Mouse (Mus musculus) kidney, postnatal 25 days (tissue): Measurements from ENCODE around the gene Tmem81.
A peak's percentile ranks its signal among the peaks of the same experiment; 100 is the strongest.
"Not testable (repeated sequence)": the region's sequence is repeated elsewhere in the genome, so short reads cannot be mapped to it uniquely, and the experiment has no call there.

Experiments used
- DNase-seq, 2 experiments: peaks; one replicate each; pipeline ENCODE4 v3.0.0; 2021; ENCODE audit warnings: mixed read lengths in 2 of 2

The Tmem81 gene

DNA sequence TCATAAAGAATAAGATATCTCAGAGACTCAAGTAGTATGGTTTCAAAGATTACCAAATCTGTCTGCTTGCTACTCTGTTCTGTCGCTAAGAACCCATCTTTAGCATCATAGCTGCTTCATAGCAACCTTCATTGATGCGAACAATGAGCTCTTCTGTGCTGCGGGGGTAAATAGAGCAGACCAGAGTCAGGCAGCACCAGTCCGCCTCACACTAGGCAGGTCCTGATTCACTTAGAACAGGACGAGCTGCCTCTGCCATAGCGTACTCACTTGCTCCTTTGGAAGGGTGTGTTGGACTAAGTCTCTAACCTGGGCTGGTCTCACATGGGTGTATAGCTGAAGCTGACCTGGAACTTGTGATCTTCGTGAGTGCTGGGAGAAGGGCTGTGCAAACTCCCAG, at the start of gene Tmem81:
TSS of gene Tmem81 (plus strand) at position 173 of the 400 bp plus-strand sequence.
- DNase-seq, result no peak

DNA sequence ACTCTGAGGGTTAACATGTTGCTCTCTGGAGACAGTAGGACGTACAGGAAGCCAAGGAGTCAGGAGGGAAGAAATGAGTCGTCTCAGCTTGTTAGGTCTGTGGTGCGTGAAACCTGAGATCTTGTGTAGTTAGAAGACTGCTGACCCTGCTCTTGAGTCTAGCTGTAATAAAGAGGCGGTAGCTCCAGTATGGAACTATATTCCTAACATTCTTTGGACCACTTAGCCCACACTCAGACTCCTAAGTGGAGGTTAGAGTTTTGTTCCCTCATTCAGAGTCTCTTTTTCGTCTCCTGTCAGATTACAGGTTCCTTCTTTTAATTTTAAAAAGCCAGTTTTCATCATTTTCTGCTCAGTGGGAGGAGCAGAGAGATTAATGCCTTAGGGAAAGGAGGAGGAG, 41.4 kb upstream of the Tmem81 start:
- no peak for DNase-seq

DNA sequence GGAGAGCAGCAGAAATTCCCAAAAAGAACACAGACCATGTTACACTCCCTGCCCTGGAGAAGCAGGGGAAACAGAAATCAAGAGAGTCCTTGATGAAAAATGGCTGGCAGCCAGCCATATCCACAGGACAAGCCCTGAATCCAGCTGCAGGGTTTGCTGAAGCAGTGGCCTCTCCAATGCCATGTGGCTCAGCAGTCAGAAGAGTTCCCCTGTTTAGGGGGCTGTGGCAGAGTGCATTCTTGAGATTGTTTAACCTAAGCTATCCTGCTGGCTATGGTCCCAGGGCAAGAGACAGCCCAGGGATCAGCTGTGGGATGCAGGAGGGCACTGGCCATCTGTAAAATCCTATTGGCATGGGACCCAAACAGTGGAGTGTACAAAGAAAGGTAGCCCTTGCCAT, 37.1 kb upstream of the Tmem81 start:
- DNase-seq, result peak; percentile 37 to 38

DNA sequence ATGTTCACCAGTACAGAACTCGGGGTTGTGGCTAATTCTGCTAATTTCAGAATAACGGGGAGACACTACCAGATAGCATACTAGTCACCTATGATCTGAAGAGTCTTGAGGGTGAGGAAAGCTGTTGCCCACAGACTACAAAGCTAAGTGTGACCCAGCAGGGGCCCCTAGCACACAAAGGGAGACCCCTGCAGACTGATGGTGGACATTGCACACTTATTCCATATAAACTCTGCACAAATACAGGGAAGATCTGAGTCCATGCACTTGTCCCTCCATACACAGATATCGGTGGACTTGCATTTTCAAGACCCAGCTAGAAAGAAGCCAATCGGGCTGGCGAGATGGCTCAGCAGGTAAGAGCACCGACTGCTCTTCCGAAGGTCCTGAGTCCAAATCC, 36.5 kb upstream of the Tmem81 start:
- DNase-seq, result peak in 1 of 2 experiments; percentile 5

DNA sequence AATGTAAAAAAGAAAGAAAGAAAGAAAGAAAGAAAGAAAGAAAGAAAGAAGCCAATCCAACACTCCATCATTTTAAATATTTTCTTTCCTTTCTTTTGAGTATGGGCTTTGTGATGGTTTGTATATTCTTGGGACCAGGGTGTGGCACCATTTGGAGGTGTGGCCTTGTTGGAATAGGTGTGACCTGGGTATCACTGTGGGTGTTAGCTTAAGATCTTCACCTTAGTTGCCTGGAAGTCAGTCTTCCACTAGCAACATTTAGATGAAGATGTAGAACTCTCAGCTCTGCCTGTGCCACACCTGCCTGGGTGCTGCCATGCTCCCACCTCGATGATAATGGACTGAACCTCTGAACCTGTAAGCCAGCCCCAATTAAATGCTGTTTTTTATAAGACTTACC, 36.0 kb upstream of the Tmem81 start:
- not testable (repeated sequence) for DNase-seq

DNA sequence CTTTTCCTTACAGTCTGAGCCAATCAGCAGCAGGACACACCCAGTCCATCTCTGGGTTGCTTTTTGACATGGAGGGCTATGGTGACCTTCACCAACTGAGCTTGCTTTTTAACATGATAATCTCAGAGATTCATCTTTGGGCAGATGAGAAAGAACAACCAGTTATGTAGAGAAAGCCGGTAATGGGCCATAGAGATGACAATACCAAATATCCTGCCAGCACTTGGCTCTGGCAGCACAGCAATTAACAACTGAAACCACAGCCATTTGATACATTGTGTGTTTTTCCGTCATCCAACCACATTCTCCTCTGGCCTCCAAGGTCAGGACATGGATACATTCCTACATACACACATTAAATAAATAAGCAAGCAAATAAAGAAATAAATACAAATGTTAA, 35.0 kb upstream of the Tmem81 start:
- DNase-seq, result no peak

DNA sequence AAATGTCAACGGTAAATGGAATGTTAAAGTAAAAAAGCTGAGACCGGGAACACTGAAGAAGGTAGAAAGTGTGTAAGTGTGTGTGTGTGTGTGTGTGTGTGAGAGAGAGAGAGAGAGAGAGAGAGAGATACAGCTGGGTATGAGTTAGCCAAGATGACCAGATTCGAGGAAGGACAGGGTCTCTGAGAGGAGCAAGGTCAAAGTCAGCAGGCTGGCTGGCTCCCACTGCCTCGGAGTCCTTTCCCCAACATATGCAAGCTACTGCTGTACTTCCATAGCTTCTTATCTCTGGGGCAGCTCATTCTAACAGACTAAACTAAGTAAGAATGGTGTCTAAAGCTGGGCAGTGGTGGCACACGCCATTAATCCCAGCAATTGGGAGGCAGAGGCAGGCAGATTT, 34.5 kb upstream of the Tmem81 start:
- no peak for DNase-seq

DNA sequence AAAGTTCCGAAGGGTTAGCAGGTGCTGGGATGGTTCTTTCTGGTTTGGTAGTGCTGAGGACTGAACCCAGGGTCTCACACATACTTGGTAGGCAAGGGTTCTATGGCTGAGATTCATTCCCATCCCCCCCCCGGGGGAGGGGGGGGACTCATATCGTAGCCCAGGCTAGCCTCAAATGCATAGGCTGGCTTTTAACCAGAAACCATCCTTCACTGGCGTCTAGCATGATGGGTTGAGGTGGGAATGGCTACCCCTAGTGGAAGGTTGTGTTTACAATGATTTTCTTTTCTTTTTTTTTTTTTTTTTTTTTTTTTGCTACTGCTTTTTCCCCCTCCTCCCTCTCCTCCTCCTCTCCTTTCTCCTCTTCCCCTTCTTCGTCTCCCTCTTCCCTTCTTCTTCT, 33.5 kb upstream of the Tmem81 start:
- no peak for DNase-seq

DNA sequence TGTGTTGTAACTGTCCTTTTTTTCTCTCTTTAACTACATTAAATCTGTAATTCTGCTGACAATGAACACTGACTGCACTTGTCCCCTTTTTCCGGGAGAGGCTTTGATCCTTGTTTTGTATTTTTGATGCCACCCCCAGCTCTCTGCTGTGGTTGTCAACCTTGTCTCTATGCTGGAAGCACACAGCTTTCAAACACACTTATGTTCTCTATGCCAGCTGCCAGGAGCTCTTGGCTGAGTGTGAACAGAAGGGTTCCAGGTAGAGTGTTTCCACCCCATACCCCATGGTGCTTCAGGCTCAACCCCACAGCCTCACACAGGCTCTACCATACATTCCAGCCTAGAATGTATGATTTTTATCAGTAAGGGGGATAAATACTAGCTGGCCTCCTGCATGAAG, 31.5 kb upstream of the Tmem81 start:
- no peak for DNase-seq

DNA sequence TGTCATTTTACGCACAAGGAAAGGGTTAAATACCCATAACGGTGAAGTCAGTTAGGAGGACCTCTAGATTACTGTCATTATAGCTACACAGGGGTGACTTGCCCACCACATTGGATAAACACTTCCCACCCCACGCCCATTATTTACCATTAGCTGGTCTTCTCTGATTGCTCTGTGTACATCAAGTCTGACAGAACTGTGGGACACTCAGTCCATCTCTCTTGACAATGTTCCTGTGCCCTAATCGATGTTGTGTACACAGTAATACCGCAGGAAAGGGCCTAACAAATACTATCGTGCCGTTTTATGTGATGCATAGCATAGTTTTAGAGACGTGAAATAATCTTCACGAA, 29.5 kb upstream of the Tmem81 start:
- DNase-seq, result no peak

DNA sequence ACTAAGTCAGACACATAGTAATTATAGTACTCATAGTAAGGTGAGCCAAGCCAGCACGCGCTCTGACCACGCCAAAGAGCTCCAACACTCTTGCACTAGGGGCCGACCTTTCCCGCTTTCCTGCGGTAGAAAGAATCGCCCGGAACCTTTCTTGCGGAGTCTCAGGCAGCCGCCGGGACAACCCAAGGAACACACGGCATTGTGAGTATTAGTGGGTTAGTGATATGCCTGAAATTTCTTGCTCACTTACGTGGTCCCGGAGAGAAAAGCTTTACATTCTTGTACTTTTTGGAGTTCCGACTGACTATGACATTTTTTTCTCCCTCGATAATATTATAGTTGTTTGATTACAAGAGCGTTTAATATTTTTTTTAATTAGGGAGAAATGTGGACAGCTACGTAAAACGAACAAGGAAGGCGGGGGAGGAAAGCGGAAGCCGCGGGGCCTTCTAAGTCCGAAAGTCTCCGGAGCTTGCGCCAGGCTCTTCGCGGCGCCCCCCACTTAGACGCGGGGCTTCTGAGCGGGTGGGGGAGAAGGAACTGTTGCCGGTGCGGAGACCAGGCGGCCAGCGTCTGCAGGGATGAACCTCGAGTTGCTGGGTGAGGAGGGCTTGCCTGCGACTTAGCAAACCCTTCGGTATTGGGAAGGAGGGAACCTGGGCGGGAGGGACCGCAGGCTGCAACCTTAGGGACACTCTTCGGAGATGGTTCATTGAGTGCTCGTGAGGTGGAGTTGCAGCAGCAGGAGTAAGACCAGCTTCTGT, 28.9 kb upstream of the Tmem81 start, which contains the start of gene Rbbp5:
TSS of gene Rbbp5 (plus strand) at position 438 of the 764 bp plus-strand sequence.
- DNase-seq, result peak; percentile 91 to 92

DNA sequence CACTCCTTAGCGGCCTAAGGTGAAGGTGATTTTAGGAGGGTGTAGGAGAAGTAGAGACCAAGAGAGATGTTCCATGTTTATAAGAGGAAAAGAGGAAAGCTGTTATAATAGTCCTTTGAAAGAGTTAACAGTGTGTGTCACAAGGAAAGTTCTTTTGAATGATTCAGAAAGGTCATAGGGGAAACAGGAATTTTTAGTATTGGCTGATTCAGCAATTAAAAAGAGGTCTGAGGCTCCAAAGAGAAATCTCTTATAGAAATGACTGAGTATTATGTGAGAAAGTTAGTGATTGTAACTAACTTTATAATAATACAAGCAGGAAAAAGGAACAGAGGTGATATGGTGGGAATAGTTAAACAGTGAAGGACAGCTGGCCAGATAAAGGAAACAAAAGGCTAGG, 26.6 kb upstream of the Tmem81 start:
- no peak for DNase-seq

DNA sequence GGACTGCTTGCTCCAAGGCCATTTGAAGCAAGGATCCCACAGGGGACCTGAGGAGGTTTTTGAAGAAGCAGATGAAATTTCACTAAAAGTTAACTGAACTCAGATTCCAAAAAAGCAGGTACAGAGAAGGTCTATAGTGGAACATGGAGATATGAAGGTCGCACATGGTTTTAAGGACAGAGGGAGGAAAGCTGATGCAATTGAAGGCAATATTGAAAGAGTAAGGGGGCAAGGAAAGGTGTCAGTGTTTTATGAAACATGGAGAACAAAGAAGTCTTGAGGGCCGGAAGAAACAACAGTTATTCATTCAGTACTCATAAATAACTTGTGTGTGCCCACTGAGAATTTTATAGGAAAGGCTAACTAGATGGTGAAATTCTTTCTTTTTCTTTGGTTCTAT, 24.4 kb upstream of the Tmem81 start:
- DNase-seq, result no peak

DNA sequence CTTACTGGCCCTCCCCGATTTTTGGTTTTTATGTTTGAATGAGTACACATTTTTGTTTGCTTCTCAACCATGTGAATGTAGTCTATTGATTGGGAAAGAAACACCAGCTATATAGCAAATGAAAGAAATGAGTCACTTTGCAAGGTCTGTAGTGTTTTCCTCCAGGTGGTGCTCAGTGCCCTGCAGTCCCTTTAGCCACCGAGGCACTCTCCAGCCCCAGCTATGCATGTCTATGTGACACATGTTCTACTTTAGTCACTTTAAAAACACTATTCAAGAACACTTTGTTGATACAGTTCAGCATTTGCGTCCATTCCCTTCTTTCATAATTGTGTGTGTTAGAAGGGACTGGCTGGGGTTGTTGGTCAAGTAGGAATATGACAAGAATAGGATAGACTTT, 22.8 kb upstream of the Tmem81 start:
- DNase-seq, result no peak

DNA sequence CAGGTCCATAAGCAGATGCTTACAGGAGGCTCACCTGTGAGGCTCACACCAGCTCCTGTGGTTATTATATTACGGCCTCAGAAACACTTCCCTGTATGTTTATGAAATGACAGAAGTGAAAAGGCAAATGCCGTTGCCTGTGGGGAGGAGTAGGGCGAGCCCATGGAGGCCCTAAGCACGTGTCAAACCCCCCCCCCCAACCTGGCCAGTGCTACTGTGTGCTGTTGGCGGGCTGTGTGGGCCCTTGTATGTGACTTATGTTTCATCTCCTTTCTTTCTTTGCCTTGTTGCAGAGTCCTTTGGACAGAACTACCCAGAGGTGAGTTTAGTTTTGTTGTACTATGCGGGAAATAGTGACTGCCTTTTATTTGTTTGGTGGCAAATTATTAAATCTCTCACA, 22.3 kb upstream of the Tmem81 start:
- no peak for DNase-seq

DNA sequence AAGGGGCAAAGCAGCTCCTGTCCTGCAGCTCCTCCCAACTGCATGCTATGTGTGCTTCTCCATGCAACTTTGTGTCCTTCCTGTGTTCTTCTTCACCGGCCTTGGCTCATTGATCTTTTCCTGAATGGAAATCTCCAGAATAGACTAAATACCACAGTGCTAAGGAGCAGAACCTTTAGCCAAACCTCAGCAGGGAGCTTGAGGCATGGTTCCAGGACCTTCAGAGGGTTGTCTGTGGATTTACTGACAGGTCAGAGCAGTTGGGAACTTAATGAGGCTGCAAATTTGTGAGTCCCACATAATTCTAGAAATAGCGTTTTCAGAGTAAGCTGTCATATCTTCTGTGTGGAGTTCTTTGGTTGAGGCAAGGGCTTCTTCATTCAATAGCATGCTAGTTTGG, 5.5 kb upstream of the Tmem81 start:
- no peak for DNase-seq

DNA sequence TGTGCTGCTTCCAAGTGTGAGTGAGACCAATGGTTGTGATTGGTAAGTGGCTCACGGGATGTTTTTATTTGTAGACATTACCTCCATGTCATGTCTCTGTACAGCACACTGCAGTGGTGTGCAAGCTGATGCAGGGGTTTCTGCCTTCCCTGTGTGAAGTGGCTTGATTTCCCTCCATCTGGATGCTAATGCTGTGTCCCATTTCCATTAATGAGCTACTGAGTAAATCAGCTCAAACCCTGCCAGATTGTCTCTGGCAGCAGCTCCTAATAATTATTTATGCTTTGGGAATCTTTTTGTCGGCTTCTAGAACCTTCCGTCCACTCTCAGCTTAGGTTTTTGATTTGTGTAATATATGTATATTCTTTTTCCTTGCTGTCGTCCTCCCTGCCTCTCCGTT, 875 bp upstream of the Tmem81 start:
- DNase-seq, result no peak

DNA sequence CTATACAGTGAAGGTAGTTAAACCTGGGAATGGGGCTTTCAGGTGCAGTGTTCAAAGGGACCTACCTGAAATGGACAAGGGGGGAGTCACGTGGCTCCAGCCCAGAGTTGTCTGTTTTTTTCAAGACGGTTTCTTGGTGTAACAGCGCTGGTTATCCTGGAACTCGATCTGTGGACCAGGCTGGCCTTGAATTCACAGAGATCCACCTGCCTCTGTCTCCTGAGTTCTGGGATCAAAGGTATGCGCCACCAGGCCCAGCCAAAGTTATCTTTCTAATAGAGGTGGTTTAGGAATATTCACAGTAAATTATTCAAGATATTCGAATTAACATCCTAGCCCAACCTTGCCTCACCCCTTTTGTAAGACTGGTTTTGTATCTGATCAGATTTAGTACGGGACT, 626 bp downstream of the Tmem81 start:
- no peak for DNase-seq

DNA sequence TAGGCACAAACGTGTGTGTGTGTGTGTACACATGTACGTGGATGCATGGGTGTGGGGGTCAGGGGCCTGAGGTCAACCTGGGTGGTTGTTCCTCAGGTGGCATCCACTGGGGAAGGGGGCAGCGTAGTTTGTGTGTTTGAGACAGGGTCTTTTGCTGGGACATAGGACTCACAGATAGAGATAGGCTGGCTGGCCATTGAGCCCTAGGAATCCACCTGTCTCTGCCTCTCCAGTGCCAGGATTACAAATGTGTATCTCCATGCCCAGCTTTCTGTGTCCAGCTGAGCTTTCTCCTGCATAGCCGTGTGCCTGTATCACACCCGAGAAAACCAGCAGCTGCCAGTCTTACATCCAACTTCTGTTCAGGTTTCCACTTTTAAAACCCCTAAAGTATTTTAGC, 3.7 kb downstream of the Tmem81 start:
- no peak for DNase-seq

DNA sequence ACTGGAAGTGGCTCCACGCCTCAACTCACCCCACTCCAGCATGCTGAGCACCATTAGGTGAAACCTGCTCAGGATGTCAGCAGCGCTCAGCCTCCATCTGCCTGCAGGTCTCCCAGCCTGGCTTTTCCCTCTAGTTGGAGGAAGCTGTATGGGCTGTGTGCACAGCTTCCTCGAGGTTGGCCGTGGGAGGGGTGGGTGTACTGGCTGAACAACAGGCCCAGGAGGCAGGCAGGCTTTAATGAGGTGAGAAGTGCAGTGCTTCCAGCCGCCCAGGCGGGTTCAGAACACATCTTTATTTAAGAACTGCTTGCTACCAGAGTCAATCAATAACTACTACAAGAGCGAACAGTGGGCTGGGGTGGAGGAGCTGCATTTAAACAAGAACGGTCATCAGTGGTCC, 5.5 kb downstream of the Tmem81 start:
- no peak for DNase-seq

DNA sequence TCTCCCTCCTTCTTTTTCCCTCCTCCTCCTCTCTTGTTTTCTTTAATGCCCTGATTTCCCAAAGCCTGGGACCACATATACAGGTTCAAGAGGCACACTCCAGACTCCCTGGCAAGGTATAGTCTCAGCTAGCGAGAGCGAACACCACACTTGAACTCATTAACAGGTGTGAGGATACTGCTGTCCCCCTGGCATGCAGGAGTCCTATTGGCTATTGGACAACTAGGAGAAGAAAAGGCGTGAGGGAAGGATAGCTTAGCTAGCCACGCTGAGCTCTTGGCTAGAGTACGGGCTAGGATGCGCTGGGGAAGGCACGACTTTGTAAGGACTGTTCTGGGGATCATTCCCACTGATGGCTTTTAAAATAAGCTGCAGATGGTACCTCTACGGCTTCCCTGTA, 6.1 kb downstream of the Tmem81 start:
- DNase-seq, result no peak

DNA sequence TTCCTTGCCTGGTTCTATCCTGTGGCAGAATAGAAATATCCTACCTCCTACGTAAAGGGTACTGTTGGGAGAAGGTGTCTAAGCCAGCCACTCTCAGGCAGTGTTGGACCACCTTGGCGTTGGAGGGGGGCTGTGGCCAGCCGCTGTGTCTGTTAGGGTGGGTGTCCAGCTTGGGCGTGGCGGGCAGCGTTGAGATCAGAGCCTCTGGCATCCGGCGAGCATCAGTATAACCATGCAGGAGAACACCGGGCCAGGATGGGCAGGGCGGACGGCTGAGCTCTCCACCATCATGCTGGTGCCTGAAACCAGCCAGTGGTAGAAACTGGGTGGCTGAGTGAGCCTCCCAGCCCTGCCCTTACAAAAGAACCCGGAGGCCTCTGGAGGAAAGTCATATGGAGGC, 9.3 kb downstream of the Tmem81 start:
- DNase-seq, result no peak

DNA sequence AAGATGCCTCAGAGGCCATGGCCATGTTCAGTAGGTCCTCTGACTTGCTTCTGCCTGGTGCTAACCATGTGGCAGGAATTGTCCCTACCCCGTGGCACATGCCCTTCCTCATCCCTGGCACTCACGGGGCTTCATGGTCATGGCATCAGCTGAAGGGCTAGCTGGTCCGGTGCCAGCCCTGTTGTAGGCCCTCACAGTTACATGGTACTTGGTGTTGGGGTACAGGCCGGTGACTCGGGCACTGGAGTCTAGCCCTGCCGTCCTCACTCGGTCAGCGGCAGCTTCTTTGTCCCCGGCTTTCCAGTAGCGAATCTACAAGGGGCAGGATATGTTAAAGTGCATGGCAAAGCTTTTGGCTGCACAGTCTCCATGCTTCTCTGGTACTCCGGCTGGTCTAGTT, 10.7 kb downstream of the Tmem81 start:
- DNase-seq, result no peak

DNA sequence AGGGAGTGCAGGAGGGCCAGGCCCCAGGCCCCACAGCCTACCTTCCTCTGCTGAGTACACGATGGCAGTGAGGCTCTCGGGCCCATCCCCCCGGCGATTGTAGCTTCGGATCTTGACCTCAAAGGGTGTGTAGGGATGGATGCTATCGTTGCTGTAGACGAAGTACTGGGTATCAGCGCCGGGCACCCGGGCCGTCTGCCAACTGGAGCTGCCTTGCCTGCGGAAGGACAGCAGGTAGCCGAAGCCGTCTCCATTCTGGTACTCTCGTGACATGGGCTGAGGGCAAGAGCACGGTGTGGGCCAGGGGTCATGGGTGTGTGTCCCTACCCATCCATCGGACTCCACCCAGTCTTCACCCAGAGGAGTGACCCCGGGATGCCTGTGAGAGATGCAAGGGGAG, 12.6 kb downstream of the Tmem81 start:
- peak in 1 of 2 experiments; percentile 37 for DNase-seq

DNA sequence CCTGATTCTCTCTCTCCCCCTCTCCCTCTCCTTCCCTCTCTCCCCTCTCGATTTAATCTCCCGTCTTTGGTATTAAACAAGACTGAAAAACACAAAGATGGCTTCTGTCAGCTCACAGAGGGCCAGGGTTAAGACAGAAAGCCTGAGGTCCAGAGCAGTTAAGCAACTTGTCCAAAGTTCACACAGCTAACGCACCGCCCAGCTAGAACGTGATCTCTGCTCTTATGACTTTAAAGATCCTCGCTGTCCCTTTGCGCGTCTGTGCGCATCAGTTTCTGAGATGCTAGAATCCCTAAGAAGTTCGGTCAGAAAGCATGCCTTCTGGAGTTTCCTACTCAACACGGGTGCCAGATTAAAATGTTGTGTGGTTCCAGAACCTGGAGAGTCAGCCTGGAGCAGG, 13.7 kb downstream of the Tmem81 start:
- DNase-seq, result peak; percentile 21 to 44
